Comparison of ENCODE assay signal across 8 mouse cellular contexts in the genomic region with DNA sequence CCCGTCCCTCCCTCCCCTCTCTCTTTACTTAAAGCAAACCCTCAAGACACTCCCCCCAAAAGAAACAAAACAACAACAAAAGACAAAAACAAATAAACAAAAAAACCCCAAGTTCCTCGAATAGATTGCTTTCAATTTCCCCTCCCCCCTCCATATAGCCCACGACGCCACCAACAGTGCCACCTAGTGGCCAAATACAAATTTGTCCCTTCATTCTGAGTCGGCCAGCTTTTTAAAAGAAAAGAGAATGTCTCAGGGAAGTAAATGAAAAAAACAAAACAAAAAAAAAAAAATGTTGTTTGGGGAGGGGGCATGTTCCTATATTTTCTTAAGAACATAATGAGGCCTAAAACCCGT.
A peak's percentile ranks its signal among the peaks of the same experiment; 100 is the strongest.
DNase-seq lines count a peak whose midpoint lies in the region; ATAC-seq and TF ChIP-seq lines count a peak whose summit lies in the region.

No protein-coding gene starts in this region.

- peak; percentile 22 to 35 for DNase-seq in left cerebral cortex, adult 2 months (ENCODE audit: extremely low spot score in 1 of 2, low spot score in 2 of 2)
- no peak for DNase-seq in left cerebral cortex, adult 8-10 months (ENCODE audit: low spot score in 2 of 2)
- peak; percentile 30 to 57 for DNase-seq in adrenal gland, postnatal 36 days
- peak; percentile 42 for DNase-seq in forebrain, embryonic 10.5 days (ENCODE audit: extremely low spot score, low spot score)
- DNase-seq in left cerebral cortex, postnatal 4 days, result peak; percentile 50
- DNase-seq in testis, postnatal 14 days (ENCODE audit: low spot score), result peak; percentile 21

- no peaks in the 10 kb centered on the region for H3K36me3 ChIP-seq in forebrain, embryonic 10.5 days (replicated peaks)
- H3K36me3 ChIP-seq in hindbrain, embryonic 12.5 days, result no peaks in the 10 kb centered on the region
- H3K36me3 ChIP-seq in midbrain, embryonic 13.5 days, result no peaks in the 10 kb centered on the region

- intact Hi-C loops in left cerebral cortex, adult 2 months (cut with DNase I), result loop anchor here (2.0 to 10.0 kb wide), 4 partner anchors 260 to 530 kb away; partner anchors contain the start of gene Hoxd8
- intact Hi-C loops in left cerebral cortex, postnatal 4 days (cut with DNase I), result loop anchor here (5.0 to 10.0 kb wide), 2 partner anchors 338 to 530 kb away; no protein-coding TSS in a partner anchor

- TF ChIP-seq CTCF in left cerebral cortex, adult 2 months (IDR thresholded peaks at IDR 0.05), result peak; percentile 84

- ATAC-seq in hindbrain, embryonic 12.5 days (ENCODE audit: low FRiP score), result peak; percentile 61; the same call in 1 of the 2 replicates
- peak; percentile 55 for ATAC-seq in midbrain, embryonic 13.5 days

- H3K4me2 ChIP-seq in hindbrain, embryonic 12.5 days (replicated peaks), result peak overlapping the region; percentile 55
- peak overlapping the region; percentile 60 for H3K4me2 ChIP-seq in midbrain, embryonic 13.5 days (replicated peaks)

- peaks cover 13% of the 10 kb centered on the region for H3K4me1 ChIP-seq in forebrain, embryonic 10.5 days
- peaks cover 5% of the 10 kb centered on the region for H3K4me1 ChIP-seq in hindbrain, embryonic 12.5 days
- H3K4me1 ChIP-seq in midbrain, embryonic 13.5 days (replicated peaks), result peaks cover 4% of the 10 kb centered on the region

- peaks cover 49% of the 10 kb centered on the region for H3K27me3 ChIP-seq in forebrain, embryonic 10.5 days (ENCODE audit: poor library complexity, severe bottlenecking)
- H3K27me3 ChIP-seq in hindbrain, embryonic 12.5 days, result peaks cover 15% of the 10 kb centered on the region; the same call in 1 of the 2 replicates
- H3K27me3 ChIP-seq in midbrain, embryonic 13.5 days, result peaks cover 35% of the 10 kb centered on the region

- no peaks in the 10 kb centered on the region for H3K9me3 ChIP-seq in forebrain, embryonic 10.5 days
- H3K9me3 ChIP-seq in hindbrain, embryonic 12.5 days (replicated peaks), result no peaks in the 10 kb centered on the region
- no peaks in the 10 kb centered on the region for H3K9me3 ChIP-seq in midbrain, embryonic 13.5 days

- peak overlapping the region; percentile 29 for H3K4me3 ChIP-seq in left cerebral cortex, adult 2 months
- peak overlapping the region; percentile 48 for H3K4me3 ChIP-seq in forebrain, embryonic 10.5 days
- H3K4me3 ChIP-seq in hindbrain, embryonic 12.5 days, result peak overlapping the region; percentile 29
- H3K4me3 ChIP-seq in midbrain, embryonic 13.5 days (replicated peaks), result peak overlapping the region; percentile 34

- H3K9ac ChIP-seq in hindbrain, embryonic 12.5 days, result peak overlapping the region; percentile 47
- H3K9ac ChIP-seq in midbrain, embryonic 13.5 days (replicated peaks), result peak overlapping the region; percentile 60; the same call in 1 of the 2 replicates

- WGBS in forebrain, embryonic 10.5 days, result 1% methylated on average over 6 of the region's 6 CpGs
- 3% methylated on average over 6 of the region's 6 CpGs for WGBS in hindbrain, embryonic 12.5 days
- 1% methylated on average over 6 of the region's 6 CpGs for WGBS in midbrain, embryonic 13.5 days

- H3K27ac ChIP-seq in left cerebral cortex, adult 2 months, result no peak overlapping the region
- H3K27ac ChIP-seq in forebrain, embryonic 10.5 days, result peak overlapping the region; percentile 80
- H3K27ac ChIP-seq in hindbrain, embryonic 12.5 days, result no peak overlapping the region
- H3K27ac ChIP-seq in midbrain, embryonic 13.5 days, result no peak overlapping the region

Comparison
In these comparisons a context has a peak if more than half of its experiments do, and no peak if none do; other contexts are left out.
1. DNase-seq: peak in left cerebral cortex, adult 2 months (2 of 2), adrenal gland, postnatal 36 days (2 of 2), forebrain, embryonic 10.5 days (single experiment), left cerebral cortex, postnatal 4 days (single experiment) and testis, postnatal 14 days (single experiment); none in left cerebral cortex, adult 8-10 months (0 of 2).
2. Peak in every context shown above with its lines, with median percentiles within 50 percentile points of each other: H3K4me3 ChIP-seq.